Mouse (Mus musculus) forebrain, embryonic 12.5 days (tissue): ENCODE data around the gene Ip6k2. TPM values are rescaled to one million over a fixed set of nuclear protein-coding genes. Genes with fewer than 3 reads are reported as not detected.

Source experiments
- ATAC-seq: fragments of 200-750 bp; cut with Nextera tagmentation; 2 replicates; pipeline ENCODE4 v1.8.0; 2017; ENCODE audit warnings: moderate TSS enrichment; ENCODE audit not compliant: low FRiP score
- H3K27ac ChIP-seq: fragments of 300-500 bp; sonication (generic); 2 replicates; pipeline ENCODE4 v1.5.1; 2016; ENCODE audit warnings: mild to moderate bottlenecking
- H3K27me3 ChIP-seq: fragments of 300-500 bp; sonication (generic); 2 replicates; pipeline ENCODE4 v1.6.1; 2016; ENCODE audit warnings: mild to moderate bottlenecking
- H3K36me3 ChIP-seq: fragments of 300-500 bp; sonication (generic); replicated peaks from 2 replicates; pipeline ENCODE4 v1.6.1; 2016; ENCODE audit warnings: mild to moderate bottlenecking
- H3K4me1 ChIP-seq: fragments of 300-500 bp; sonication (generic); 2 replicates; pipeline ENCODE4 v1.6.1; 2016
- H3K4me2 ChIP-seq: fragments of 300-500 bp; sonication (generic); 2 replicates; pipeline ENCODE4 v1.6.1; 2016; ENCODE audit warnings: mild to moderate bottlenecking, moderate library complexity
- H3K4me3 ChIP-seq: fragments of 300-500 bp; sonication (generic); replicated peaks from 2 replicates; pipeline ENCODE4 v1.5.1; 2016; ENCODE audit warnings: mild to moderate bottlenecking
- H3K9ac ChIP-seq: fragments of 300-500 bp; sonication (generic); 2 replicates; pipeline ENCODE4 v1.6.1; 2016; ENCODE audit warnings: mild to moderate bottlenecking
- H3K9me3 ChIP-seq: fragments of 300-500 bp; sonication (generic); 2 replicates; pipeline ENCODE4 v1.6.1; 2016
- WGBS: fragments of 180-500 bp; shearing (Covaris S2); methylation state at CpG from one replicate; pipeline ENCODE4 v1.1.7; 2016; 5-methylcytosine and 5-hydroxymethylcytosine counted together
- microRNA-seq: library from miRNA; unstranded; fragments of <30 nt; microRNA quantifications from one replicate; pipeline ENCODE4, GENCODE M21; 2017
- polyA plus RNA-seq: library from polyadenylated mRNA; unstranded; fragments of >200 nt; fragmentation: Nextera tagmentation; extraction: Ambion mirVana; gene quantifications from 2 replicates; pipeline ENCODE4 v1.2.1, GENCODE M21; 2016

The Ip6k2 gene
- polyA plus RNA-seq, 1 experiment from 2014 or later, result 140 TPM

GRCm38 (mm10) chr9:108853635-108854240 lies 70.1 kb downstream of the Ip6k2 start:
- H3K27me3 ChIP-seq, result no peaks in the 10 kb centered on the region
- no peaks in the 10 kb centered on the region for H3K9me3 ChIP-seq
- peaks cover 18% of the 10 kb centered on the region for H3K4me1 ChIP-seq
- peaks cover 27% of the 10 kb centered on the region for H3K36me3 ChIP-seq
- H3K4me2 ChIP-seq, result peak overlapping the region; percentile 70
- H3K9ac ChIP-seq, result peak overlapping the region; percentile 71
- ATAC-seq, result peak; percentile 87
- WGBS, result 2% methylated on average over 25 of the region's 25 CpGs
- H3K4me3 ChIP-seq, result peak overlapping the region; percentile 68
- H3K27ac ChIP-seq, result peak overlapping the region; percentile 79

DNA sequence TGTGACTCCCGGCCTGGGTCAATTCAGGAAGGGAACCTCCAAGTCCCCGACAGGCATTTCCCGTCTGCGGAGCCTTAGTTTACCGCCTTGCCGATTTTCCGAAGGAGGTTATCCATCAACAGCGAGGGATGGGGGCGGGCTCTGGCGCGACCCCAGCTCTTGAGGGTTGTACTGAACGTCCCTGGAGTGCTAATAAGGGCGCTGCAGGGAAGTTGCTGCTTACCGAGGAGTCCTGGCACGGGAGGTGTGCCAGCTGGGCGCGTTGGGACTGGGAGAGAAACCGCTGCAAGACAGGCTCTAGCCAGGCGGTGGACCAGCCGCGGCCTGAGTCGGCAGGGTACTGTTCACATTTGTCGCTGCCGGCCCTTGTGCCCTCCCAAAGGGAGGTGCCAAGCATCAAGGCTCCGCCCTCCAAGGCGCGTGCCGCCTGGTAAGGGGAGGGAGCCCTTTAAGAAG lies 70.7 kb downstream of the Ip6k2 start:
- Histone ChIP-seq H3K27me3 (no peaks in the 10 kb centered on the region), H3K9me3 (no peaks in the 10 kb centered on the region), H3K27ac (peak overlapping the region; percentile 79), H3K36me3 (peaks cover 23% of the 10 kb centered on the region), H3K4me3 (peak overlapping the region; percentile 68), H3K4me1 (peaks cover 18% of the 10 kb centered on the region), H3K9ac (peak overlapping the region; percentile 71), H3K4me2 (peak overlapping the region; percentile 70)
- WGBS, result under 1% methylated on average over 28 of the region's 28 CpGs
- ATAC-seq, result peak; percentile 87

DNA sequence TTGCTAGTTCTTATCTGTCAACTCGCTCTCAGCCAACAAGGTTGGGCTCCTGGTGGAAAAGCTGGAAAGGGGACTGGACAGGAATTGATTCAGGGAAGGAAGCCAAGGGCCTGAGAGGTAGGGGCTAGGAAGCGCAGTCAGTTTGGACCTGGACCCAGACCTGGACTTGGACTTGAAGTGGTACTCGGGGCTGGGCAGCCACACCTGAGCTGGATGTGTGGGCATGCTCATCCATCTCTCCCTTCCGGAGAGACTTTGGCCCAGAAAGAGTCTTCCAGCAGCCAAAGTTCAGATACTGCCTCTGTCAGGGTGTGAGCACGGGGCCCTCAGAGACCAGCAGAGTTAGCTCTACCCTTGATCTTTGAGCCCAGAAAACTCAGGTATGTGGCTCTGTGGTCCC lies 71.7 kb downstream of the Ip6k2 start:
- ATAC-seq, result no peak
- H3K4me2 ChIP-seq, result peak overlapping the region; percentile 70
- no peaks in the 10 kb centered on the region for H3K27me3 ChIP-seq
- H3K36me3 ChIP-seq, result peaks cover 18% of the 10 kb centered on the region; the same call in 1 of the 2 replicates
- no peak overlapping the region for H3K27ac ChIP-seq
- H3K4me3 ChIP-seq, result no peak overlapping the region
- no peaks in the 10 kb centered on the region for H3K9me3 ChIP-seq
- H3K9ac ChIP-seq, result peak overlapping the region; percentile 71; the same call in 1 of the 2 replicates
- 54% methylated on average over 5 of the region's 5 CpGs for WGBS
- peaks cover 18% of the 10 kb centered on the region for H3K4me1 ChIP-seq

Small RNA genes within 50 kb of the gene (microRNA-seq; reads per million reads assigned to microRNA genes)
- gene Gm23156, result not detected

Other genes with a start within 250 kb of the Ip6k2 start
- gene Impdh2, start 223.5 kb upstream of the Ip6k2 start, polyA plus RNA-seq, result 149 and 159 TPM in 2 replicates
- gene Ndufaf3, start 216.4 kb upstream of the Ip6k2 start, polyA plus RNA-seq, result 54.5 and 58.3 TPM in 2 replicates
- gene Dalrd3, start 213.9 kb upstream of the Ip6k2 start, polyA plus RNA-seq, result 225 and 235 TPM in 2 replicates
- 254 and 285 TPM in 2 replicates for gene Wdr6, start 205.1 kb upstream of the Ip6k2 start, polyA plus RNA-seq
- 16.2 and 18.4 TPM in 2 replicates for gene P4htm, start 186.1 kb upstream of the Ip6k2 start, polyA plus RNA-seq
- 56.4 and 57.9 TPM in 2 replicates for gene Arih2, start 134.4 kb upstream of the Ip6k2 start, polyA plus RNA-seq
- 35.4 and 37.0 TPM in 2 replicates for gene Slc25a20, start 121.7 kb upstream of the Ip6k2 start, polyA plus RNA-seq
- gene Prkar2a, start 94.5 kb upstream of the Ip6k2 start, polyA plus RNA-seq, result 55.8 and 56.9 TPM in 2 replicates
- 14.3 and 17.3 TPM in 2 replicates for gene Nckipsd, start 24.6 kb downstream of the Ip6k2 start, polyA plus RNA-seq
- 13.0 and 14.2 TPM in 2 replicates for gene Celsr3, start 42.5 kb downstream of the Ip6k2 start, polyA plus RNA-seq
- gene Slc26a6, start 69.5 kb downstream of the Ip6k2 start, polyA plus RNA-seq, result 12.4 and 13.1 TPM in 2 replicates
- not detected in 2 replicates for gene Tmem89, start 130.8 kb downstream of the Ip6k2 start, polyA plus RNA-seq
- 353 and 359 TPM in 2 replicates for gene Uqcrc1, start 152.8 kb downstream of the Ip6k2 start, polyA plus RNA-seq
- gene Col7a1, start 169.8 kb downstream of the Ip6k2 start, polyA plus RNA-seq, result 2.2 and 3.2 TPM in 2 replicates
- gene Ucn2, start 202.2 kb downstream of the Ip6k2 start, polyA plus RNA-seq, result not detected in 2 replicates
- gene Pfkfb4, start 208.0 kb downstream of the Ip6k2 start, polyA plus RNA-seq, result 16.5 and 18.4 TPM in 2 replicates